Mouse (Mus musculus): ENCODE results near the gene Aes.

DNA sequence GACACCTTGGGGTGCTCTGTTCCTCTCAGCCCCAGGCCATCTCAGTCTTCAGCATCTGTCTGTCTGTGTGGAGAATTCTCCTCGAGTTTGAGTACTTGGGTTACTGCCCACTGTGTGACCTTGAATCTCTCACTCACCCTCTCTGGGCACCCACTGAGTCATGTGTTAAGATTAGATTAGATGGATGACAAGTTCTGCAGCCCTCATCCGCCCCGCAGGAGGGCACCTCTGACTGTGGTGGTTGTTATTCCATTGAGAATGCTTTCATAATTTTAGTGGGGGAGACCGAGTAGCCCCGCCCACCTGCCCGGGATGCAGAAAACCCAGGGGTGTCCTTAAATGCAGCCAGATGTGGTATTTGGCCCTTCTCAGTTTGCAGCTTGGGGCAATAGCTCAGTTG, 4.2 kb downstream of the Aes start:
- TF ChIP-seq GATA1 (IDR thresholded peaks at IDR 0.05; ENCODE audit: low read length): no peak
- TF ChIP-seq TAL1 (IDR thresholded peaks at IDR 0.05; ENCODE audit: low read length): no peak
